Mouse (Mus musculus): ENCODE data around the gene Nrn1l. TPM values are rescaled to one million over a fixed set of nuclear protein-coding genes. Genes with fewer than 3 reads are reported as not detected.

The Nrn1l gene
- 0.84 and 1.2 TPM in 2 replicates for polyA plus RNA-seq (2012; rRNA removed)

GRCm38 (mm10) chr8:105893339-105893738 is at the start of gene Nrn1l:
TSS of gene Nrn1l (plus strand) at chr8:105893567.
- WGBS, result 30% methylated on average over 11 of the region's 11 CpGs
- no peak for DNase-seq (ENCODE audit: low read depth, low spot score)

GRCm38 (mm10) chr8:105846678-105847077 is 46.7 kb upstream of the Nrn1l start:
- no peak for DNase-seq (ENCODE audit: low read depth, low spot score)
- 90% methylated on average over 11 of the region's 11 CpGs for WGBS

- no peak for DNase-seq (ENCODE audit: low read depth, low spot score)
- WGBS, result 85% methylated on average over 4 of the region's 4 CpGs
Measured at GRCm38 (mm10) chr8:105850014-105850413, 43.4 kb upstream of the Nrn1l start.

GRCm38 (mm10) chr8:105850611-105851010 is 42.8 kb upstream of the Nrn1l start:
- 65% methylated on average over 7 of the region's 7 CpGs for WGBS
- DNase-seq (ENCODE audit: low read depth, low spot score), result no peak

GRCm38 (mm10) chr8:105851651-105852143 is 41.7 kb upstream of the Nrn1l start:
- DNase-seq (ENCODE audit: low read depth, low spot score), result peak; percentile 72
- under 1% methylated on average over 34 of the region's 34 CpGs for WGBS

GRCm38 (mm10) chr8:105852146-105852729 is 41.1 kb upstream of the Nrn1l start:
- 73% methylated on average over 12 of the region's 12 CpGs for WGBS
- DNase-seq (ENCODE audit: low read depth, low spot score), result no peak

GRCm38 (mm10) chr8:105853178-105853577 is 40.2 kb upstream of the Nrn1l start, which contains the start of gene Cenpt:
TSS of gene Cenpt (minus strand) at chr8:105853278.
- 86% methylated on average over 3 of the region's 3 CpGs for WGBS
- DNase-seq (ENCODE audit: low read depth, low spot score), result no peak

- DNase-seq (ENCODE audit: low read depth, low spot score), result no peak
Measured at GRCm38 (mm10) chr8:105854303-105854702, 39.1 kb upstream of the Nrn1l start.

GRCm38 (mm10) chr8:105854715-105855216 is 38.6 kb upstream of the Nrn1l start, which contains the start of gene Thap11:
TSS of gene Thap11 (plus strand) at chr8:105855132.
- peak; percentile 75 for DNase-seq (ENCODE audit: low read depth, low spot score)
- WGBS, result under 1% methylated on average over 43 of the region's 43 CpGs

More at GRCm38 (mm10) chr8:105854303-105854702, 39.1 kb upstream of the Nrn1l start:
- 22% methylated on average over 8 of the region's 8 CpGs for WGBS

- under 1% methylated on average over 71 of the region's 71 CpGs for WGBS
- DNase-seq (ENCODE audit: low read depth, low spot score), result no peak
Measured at GRCm38 (mm10) chr8:105855248-105856167, 37.9 kb upstream of the Nrn1l start.

GRCm38 (mm10) chr8:105856168-105856835 is 37.1 kb upstream of the Nrn1l start:
- 16% methylated on average over 15 of the region's 15 CpGs for WGBS
- DNase-seq (ENCODE audit: low read depth, low spot score), result no peak

GRCm38 (mm10) chr8:105858495-105858894 is 34.9 kb upstream of the Nrn1l start:
- no peak for DNase-seq (ENCODE audit: low read depth, low spot score)
- WGBS, result 81% methylated on average over 5 of the region's 5 CpGs

GRCm38 (mm10) chr8:105859314-105859713 is 34.1 kb upstream of the Nrn1l start:
- DNase-seq (ENCODE audit: low read depth, low spot score), result no peak
- WGBS, result 59% methylated on average over 5 of the region's 5 CpGs

GRCm38 (mm10) chr8:105860143-105860981 is 33.0 kb upstream of the Nrn1l start, which contains the start of gene Nutf2:
TSS of gene Nutf2 (plus strand) at chr8:105860580.
- WGBS, result under 1% methylated on average over 59 of the region's 59 CpGs

GRCm38 (mm10) chr8:105861951-105862350 is 31.4 kb upstream of the Nrn1l start:
- 0% methylated on average over 1 of the region's 1 CpGs for WGBS
- DNase-seq (ENCODE audit: low read depth, low spot score), result no peak

More at GRCm38 (mm10) chr8:105860143-105860981, 33.0 kb upstream of the Nrn1l start, which contains the start of gene Nutf2:
- peak; percentile 95 for DNase-seq (ENCODE audit: low read depth, low spot score)

GRCm38 (mm10) chr8:105866364-105867029 is 26.9 kb upstream of the Nrn1l start:
- DNase-seq (ENCODE audit: low read depth, low spot score), result no peak
- WGBS, result 81% methylated on average over 6 of the region's 6 CpGs

- 75% methylated on average over 6 of the region's 6 CpGs for WGBS
- DNase-seq (ENCODE audit: low read depth, low spot score), result no peak
Measured at GRCm38 (mm10) chr8:105874301-105874700, 19.1 kb upstream of the Nrn1l start.

Measured in large intestine, adult 2 months (tissue).